Mouse (Mus musculus) G1E-ER4 (cell line): ENCODE measurements around the gene Spop. TPM values are rescaled to one million over a fixed set of nuclear protein-coding genes. Genes with fewer than 3 reads are reported as not detected.

Experiments
- GATA1 ChIP-seq: IDR thresholded peaks from one replicate; pipeline ENCODE4 v1.8.0; 2012; ENCODE audit warnings: low read length, inconsistent platforms
- polyA plus RNA-seq: library from polyadenylated mRNA; stranded (reverse); fragments of >175 nt; gene quantifications from 2 replicates; pipeline ENCODE4 v1.2.3, GENCODE M21; 2012

Gene Spop
- polyA plus RNA-seq, 1 experiment = 40.0 TPM

GRCm38 (mm10) chr11:95384319-95384972, 29.4 kb upstream of the Spop start, which contains the start of gene Slc35b1:
Slc35b1 (plus strand) TSS chr11:95384692.
- no peak for TF ChIP-seq GATA1

GRCm38 (mm10) chr11:95384973-95385320, 28.9 kb upstream of the Spop start:
- no peak for TF ChIP-seq GATA1

- no peak for TF ChIP-seq GATA1
Observed at GRCm38 (mm10) chr11:95387354-95387753, 26.5 kb upstream of the Spop start.

GRCm38 (mm10) chr11:95389006-95389405, 24.9 kb upstream of the Spop start:
- no peak for TF ChIP-seq GATA1

- no peak for TF ChIP-seq GATA1
Observed at GRCm38 (mm10) chr11:95390420-95390819, 23.5 kb upstream of the Spop start.

GRCm38 (mm10) chr11:95391201-95391600, 22.7 kb upstream of the Spop start:
- TF ChIP-seq GATA1 = no peak

GRCm38 (mm10) chr11:95391743-95392142, 22.1 kb upstream of the Spop start:
- no peak for TF ChIP-seq GATA1

GRCm38 (mm10) chr11:95392223-95392667, 21.6 kb upstream of the Spop start:
- no peak for TF ChIP-seq GATA1

GRCm38 (mm10) chr11:95392708-95393499, 21.0 kb upstream of the Spop start:
- TF ChIP-seq GATA1 = no peak

GRCm38 (mm10) chr11:95393500-95393816, 20.4 kb upstream of the Spop start:
- TF ChIP-seq GATA1 = no peak

GRCm38 (mm10) chr11:95394112-95394511, 19.8 kb upstream of the Spop start:
- TF ChIP-seq GATA1 = no peak

GRCm38 (mm10) chr11:95396548-95396947, 17.3 kb upstream of the Spop start:
- TF ChIP-seq GATA1 = no peak

- no peak for TF ChIP-seq GATA1
Observed at GRCm38 (mm10) chr11:95397843-95398835, 15.7 kb upstream of the Spop start.

GRCm38 (mm10) chr11:95399520-95400020, 14.3 kb upstream of the Spop start:
- TF ChIP-seq GATA1 = no peak

- TF ChIP-seq GATA1 = no peak
Observed at GRCm38 (mm10) chr11:95401568-95401967, 12.3 kb upstream of the Spop start.

GRCm38 (mm10) chr11:95402196-95402595, 11.7 kb upstream of the Spop start:
- no peak for TF ChIP-seq GATA1
